Mouse (Mus musculus) brain, embryonic 18.5 days (tissue): ENCODE data around the gene Ngfr.

ENCODE experiments used
- DNase-seq: peaks from one replicate; pipeline ENCODE4 v3.0.0-alpha.2; 2012; ENCODE audit warnings: low read depth, low spot score

Gene Ngfr

GRCm38 (mm10) chr11:95567936-95568715 lies 19.4 kb downstream of the Ngfr start:
- DNase-seq, result no peak

DNA sequence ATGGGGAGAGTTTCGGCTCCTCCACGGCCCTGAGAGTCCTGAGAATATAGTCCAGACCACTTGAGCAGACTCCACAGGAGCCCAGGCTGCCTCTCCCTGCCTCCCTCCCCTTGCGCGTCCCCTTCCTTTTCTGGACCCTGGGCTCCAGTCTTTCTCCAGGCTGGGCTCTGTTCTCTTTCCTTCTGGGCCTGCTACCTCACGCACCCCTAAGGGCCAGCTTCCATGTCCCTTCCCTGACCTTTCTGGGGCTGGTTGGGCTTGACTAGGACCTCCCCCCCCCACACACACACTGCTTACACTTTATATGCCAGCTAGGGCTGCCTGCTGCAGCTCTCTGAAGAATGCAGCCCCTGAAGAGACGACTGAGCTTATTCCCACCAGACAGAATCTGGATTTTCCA lies 20.2 kb downstream of the Ngfr start:
- DNase-seq, result no peak

- no peak for DNase-seq
Measured at GRCm38 (mm10) chr11:95565327-95565726, 22.2 kb downstream of the Ngfr start.

DNA sequence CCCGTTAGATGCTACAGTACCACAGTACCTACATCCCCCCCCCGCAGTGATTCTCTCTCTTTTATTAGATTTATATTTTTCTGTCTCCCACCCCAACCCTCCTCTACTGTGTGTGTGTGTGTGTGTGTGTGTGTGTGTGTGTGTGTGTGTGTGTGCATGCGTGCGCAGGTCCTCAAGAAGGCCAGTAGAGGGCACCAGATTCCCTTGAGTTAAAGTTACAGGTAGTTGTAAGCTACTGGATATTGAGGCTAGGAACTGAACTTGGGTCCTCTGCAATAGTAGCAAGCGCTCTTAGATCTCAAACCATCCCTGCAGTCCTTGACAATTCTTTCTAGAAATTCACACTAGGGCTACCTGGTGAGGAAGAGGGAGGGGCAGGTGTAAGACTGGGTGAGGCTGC lies 23.7 kb downstream of the Ngfr start:
- DNase-seq, result no peak

- DNase-seq, result no peak
Measured at GRCm38 (mm10) chr11:95560773-95561172, 26.8 kb downstream of the Ngfr start.

GRCm38 (mm10) chr11:95559761-95560160 lies 27.8 kb downstream of the Ngfr start:
- DNase-seq, result no peak

- DNase-seq, result no peak
Measured at GRCm38 (mm10) chr11:95557719-95558118, 29.8 kb downstream of the Ngfr start.

GRCm38 (mm10) chr11:95557032-95557431 lies 30.5 kb downstream of the Ngfr start:
- DNase-seq, result no peak

DNA sequence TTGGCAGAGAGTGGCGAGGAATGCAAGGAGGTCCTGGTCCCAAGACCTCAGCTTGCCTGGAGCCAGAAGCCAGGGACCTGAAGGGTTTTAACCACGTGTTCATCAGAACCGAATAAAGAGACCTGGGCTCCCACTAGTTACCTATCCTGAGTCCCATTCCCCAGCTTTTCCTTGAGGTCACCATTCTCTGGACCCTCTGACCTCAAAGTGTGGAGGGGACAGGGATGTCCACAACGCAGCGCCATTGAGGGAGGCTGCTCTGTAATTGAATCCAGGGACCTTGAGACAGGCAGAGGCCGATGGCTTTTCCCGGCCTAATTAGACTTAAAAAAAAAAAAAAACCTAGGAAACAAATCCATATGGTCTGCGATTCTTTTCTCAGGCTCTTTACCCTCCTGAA lies 32.3 kb downstream of the Ngfr start:
- no peak for DNase-seq

DNA sequence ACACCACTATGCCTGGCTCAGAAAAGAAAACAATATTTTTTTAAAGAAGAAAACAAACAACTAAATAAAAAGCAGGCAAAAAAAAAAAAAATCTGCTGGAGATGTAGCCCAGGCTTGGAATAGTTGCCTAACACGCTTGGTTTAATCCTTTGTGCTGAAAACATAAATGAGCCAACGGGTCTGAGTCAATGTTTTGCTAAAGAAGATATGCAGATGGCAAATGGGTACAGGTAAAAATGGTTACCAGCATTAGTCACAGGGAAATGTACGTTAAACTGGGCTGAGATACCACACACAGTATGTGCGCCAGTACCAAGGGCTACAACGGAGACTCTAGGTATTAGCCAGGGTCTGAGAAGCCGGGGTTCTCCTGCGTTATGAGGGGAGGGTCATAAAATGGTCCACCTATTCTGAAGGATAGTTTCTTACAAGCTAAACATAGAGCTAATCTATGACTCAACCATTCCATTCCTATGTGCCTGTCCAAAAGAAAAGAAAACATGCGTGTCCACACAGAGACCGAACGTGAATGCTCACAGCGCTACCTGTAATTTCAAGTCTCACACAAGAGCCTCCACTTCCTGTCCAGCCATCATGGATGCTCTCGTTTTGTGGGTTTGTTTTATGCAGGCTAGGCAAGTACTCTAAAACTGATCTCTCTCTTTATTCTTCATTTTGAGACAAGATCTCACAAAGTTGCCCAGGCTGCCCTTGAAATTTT lies 37.1 kb downstream of the Ngfr start:
- DNase-seq, result no peak

DNA sequence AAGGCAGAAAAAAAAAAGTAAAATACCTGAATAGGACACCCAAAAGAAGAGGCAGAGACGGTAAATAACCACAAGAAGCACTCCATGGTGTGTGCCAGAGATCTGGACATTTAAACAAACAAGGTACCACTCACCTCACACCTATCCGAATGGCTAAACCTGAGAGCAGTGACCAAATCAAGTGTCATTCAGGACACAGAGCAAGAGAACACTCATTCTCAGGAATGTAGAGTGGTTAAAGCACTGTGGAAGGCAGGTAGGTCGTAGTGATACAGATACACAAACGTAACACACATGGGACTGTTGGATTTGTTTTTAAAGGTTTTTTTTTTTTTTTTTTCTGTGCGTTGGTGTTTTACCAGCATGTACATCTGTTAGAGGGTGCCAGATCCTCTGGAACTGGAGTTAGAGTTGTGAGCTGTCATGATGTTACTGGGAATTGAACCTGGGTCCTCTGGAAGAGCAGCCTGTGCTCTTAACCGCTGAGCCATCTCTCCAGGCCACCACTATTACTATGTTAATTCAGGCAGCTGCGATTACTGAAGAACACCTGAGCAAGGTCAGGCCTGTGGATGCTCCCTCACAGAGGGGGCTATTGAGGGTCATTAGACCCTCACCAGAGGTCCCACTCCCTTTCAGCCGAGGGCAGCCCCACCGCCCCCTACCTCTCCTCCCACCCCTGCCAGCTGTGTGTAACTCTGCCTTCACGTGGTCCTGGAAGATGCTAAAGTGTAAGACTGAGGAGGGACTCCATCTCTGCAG lies 41.3 kb downstream of the Ngfr start:
- no peak for DNase-seq

DNA sequence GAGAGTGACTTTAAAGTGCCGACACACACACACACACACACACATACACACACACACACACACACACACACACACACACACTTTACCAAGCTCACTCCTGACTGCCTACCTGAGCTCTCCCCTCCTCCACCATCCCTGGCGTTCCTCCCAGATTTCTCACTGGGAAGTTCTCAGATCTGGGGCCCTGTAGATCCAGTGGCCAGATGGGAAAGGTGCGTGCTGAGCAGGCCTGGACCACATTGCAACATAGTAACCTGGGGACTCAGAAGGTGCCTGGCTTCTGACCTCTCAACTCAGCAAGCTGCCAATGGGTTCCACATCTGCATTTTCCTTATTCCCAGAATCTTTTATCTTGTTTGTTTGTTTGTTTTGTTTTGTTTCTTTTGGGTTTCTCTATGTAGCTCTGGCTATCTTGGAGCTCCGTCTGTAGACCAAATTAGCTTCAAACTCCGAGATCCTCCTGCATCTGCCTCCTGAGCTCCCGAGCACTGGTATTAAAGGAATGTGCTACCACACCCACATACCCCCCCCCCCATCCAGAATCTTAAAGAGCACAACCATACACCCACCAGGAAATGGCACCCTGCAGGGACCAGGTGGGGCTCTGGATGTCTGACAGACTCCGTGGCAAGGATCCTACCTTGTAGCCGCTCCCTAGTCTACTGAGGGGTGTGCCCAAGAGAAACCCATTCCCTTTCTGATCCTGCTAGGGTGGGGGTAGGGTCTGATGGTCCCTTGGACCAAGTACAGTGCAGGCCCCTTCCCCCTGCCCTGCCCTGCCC lies 42.8 kb downstream of the Ngfr start:
- no peak for DNase-seq

DNA sequence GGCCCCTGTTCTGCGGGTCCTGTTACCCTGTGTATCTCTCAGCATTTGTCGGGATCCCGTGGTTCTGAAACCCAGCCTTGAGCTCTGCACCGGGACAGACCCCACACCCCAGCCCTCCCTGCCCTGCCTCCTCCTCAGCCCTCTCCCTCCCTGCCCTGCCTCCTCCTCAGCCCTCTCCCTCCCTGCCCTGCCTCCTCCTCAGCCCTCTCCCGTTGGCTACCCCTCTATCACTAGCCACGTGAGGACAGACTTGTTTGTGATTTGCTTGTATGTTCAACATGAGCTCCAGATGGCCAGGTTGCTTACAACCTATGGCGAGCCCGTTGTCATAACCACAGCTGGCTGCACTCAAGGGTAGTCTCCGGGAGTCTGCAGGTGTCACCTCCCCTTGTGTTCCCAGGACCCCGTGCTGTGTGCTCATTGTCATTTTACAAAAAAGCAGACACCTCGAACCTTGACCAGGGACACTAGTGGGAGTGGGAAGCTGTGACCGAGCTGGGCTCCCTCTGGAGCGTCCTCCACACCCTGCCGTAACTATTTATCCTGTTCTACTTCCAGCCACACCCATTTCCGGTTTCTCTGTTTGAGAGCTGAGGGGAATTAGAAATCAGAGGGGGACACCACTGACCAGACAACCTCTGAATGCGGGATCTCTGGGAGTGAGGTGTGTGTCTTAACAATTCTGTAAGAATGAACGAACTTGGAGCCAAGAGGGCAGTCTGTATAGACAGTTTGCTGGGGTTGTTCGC lies 46.7 kb downstream of the Ngfr start:
- DNase-seq, result no peak

DNA sequence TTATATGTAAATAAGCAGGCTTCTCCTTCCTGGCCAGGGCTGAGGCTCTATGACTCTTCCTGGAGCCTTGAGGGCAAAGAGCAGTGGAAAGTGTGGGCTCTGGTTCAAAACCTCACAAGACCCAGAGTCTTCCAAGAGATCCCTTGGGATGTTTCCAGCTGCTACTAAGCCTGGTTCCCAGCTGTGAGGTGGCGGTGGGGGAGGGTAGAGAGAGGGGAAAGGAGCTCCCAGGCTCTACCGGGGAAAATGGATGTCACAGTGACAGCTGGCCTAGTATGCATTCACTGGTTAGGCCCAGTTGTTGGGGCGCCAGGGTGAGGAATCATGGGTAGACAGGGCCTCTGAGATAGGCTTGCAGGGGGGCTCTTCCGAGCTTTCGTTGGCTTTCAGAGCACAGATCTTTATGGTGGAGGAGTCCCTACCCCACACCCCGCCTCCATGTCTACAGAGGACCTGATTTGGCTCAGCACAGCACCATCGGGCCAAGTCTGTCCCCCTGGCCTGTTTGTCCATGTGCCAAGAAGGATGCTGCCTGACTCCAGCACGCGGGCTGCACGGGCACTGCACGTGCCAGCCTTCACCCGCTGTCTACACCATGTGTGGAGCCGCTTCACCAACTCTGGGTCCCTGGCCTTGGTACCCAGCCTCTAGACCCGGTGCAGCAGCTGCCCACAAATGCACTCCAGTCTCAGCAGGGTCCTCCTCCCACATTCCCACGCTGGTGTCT lies 49.0 kb downstream of the Ngfr start:
- no peak for DNase-seq

GRCm38 (mm10) chr11:95533484-95534160 lies 53.9 kb downstream of the Ngfr start:
- no peak for DNase-seq

- DNase-seq, result no peak
Measured at GRCm38 (mm10) chr11:95532353-95533072, 55.0 kb downstream of the Ngfr start.

- no peak for DNase-seq
Measured at GRCm38 (mm10) chr11:95528231-95528630, 59.3 kb downstream of the Ngfr start.

DNA sequence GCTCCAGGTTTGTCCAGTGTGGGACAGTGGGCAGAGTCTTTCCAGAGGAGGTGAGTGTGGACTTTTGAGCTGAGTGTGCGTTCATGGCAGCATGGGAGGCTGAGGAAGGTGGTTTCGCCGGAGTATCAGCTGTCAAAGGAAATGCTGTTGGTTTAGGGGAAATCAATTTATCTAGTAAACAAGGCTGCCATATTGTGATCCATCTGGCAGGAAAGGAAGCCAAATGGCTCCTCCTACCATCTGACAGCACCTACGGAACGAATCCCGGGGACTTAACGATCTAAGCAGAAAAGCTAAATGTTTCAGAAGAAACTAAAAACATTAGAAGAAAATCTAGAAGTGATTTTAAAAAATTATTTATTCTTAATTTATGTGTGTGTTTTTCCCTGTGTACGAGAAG lies 60.2 kb downstream of the Ngfr start:
- no peak for DNase-seq

GRCm38 (mm10) chr11:95521563-95521962 lies 66.0 kb downstream of the Ngfr start:
- DNase-seq, result no peak
